Mouse (Mus musculus) testis, adult 2 months (tissue): ENCODE data around the gene Kcnip4.

Source experiments
- CTCF ChIP-seq: fragments of 200-500 bp; IDR thresholded peaks from 2 replicates; pipeline ENCODE4 v1.5.1; 2012; ENCODE audit warnings: low read depth, mild to moderate bottlenecking, inconsistent platforms, low read length, moderate library complexity; ENCODE audit not compliant: control insufficient read depth, insufficient read depth, insufficient replicate concordance
- POLR2A ChIP-seq: fragments of 200-500 bp; IDR thresholded peaks from 2 replicates; pipeline ENCODE4 v1.6.1; 2012; ENCODE audit warnings: low read depth, mild to moderate bottlenecking, inconsistent platforms, low read length, moderate library complexity; ENCODE audit not compliant: control insufficient read depth

- TF ChIP-seq CTCF (no peak), POLR2A (no peak)
Observed at GRCm38 (mm10) chr5:49453100-49453499, 71.6 kb downstream of the Kcnip4 start.
